Mouse (Mus musculus) thymus, postnatal 10 days (tissue): ENCODE data around the gene Hpse2.

ENCODE experiments used
- DNase-seq, 2 experiments: peaks; one replicate each; pipeline ENCODE4 v3.0.0; 2021; ENCODE audit warnings: low spot score in 2 of 2

Hpse2 gene

DNA sequence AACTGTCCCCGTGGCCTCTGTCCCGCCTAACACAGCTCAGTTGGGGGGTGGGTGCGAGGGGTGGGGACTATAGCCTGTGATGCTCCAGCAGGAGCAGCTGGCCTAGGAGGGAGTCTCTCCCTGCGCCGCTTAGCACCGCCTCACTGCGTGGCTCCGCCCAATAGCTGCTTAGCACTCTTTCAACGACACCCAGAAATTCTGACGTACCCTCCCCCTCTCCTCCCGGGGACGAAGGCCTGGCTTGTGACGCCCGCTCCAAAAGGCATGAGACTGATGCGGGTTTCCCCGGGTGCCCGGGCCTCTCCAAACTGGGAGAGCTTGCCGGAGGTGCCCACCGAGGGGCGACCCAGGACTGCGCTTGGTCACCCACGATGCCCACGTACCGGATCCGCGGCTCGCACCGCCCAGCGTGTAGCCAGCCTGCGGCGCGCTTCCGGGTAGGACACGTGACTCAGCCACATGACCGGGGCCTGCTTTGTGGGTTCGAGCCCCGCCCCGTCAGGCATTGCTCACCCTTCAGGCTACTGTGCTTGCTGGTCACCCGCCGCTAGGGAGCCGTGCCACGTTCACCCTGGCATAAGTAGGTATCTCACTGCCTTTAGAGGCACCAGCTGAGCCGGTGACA is 608.5 kb downstream of the Hpse2 start, which contains the start of gene Hps1:
Gene Hps1, minus strand, starts transcription at position 448 of the 625 bp plus-strand sequence.
- peak; percentile 82 to 88 for DNase-seq

DNA sequence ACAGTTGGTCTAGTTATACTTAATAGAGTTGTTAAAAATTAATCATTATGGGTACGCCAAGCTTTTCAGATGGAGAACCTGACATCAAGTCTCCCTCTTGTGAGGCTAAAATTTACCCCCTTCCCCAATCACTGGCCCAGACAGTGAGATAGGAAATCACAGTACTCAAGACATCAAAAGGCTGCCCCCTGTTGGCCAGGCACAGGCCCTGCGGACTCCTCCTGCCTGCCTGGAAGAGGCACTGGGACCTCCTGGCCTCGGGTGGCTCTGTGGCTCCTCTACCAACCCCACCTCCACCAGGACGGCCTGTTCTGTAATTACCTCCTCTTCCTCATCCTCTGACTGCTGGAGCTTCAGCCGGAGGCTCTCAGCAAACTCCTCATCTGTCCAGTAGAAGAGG is 610.4 kb downstream of the Hpse2 start:
- DNase-seq, result peak; percentile 37 to 65

DNA sequence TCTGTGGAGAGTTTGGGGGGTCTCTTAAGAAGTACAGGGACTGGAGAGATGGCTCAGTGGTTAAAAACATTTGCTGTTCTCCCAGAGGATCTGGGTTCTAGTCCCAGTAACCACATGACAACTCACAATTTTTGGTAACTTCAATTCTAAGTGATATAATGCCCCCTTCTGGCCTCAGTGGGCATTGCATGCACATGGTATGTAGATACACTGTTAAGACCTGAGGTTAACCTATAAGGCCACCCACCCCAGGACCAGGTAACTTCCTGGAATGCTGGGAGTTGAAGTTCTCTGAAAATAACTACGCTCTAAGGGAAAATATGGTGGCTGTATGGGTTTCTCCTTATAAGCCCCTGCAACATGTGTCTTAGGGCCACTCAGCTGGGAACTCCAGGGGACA is 611.3 kb downstream of the Hpse2 start:
- DNase-seq, result peak in 1 of 2 experiments; percentile 26

DNA sequence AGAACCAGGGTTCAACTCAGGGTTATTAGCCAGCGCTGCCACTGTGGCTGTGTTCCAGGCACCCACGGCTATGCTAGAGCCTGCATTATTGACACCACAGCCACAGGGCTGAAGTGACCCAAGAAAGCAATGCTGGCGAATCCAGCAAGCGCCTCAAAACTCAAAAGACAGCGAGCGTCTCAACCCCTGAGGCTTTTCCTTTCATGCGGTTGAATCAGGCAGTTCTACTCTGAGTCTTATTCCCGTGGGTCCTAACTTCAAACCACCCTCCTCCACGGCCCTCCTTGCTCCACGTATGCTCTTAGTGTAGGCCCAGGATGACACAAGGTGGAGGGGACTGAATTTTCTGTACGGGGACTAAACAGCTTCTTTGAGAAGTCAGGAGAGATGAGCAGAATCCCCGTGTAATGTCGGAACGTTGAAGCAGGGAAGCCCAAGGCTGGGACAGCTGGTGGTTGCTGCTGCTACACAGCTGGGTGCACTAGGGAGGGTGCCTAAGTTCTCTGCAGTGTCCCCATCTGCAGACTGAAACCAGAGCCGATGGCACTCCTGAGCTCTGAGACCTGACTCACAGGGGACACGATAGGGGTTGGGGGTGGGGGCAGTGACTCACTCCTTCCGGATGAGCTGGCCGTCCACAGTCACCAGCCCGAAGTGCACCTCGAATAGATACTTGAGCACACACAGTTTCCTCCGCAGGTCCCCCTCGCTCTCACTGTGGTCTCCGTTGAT is 617.8 kb downstream of the Hpse2 start:
- no peak for DNase-seq

DNA sequence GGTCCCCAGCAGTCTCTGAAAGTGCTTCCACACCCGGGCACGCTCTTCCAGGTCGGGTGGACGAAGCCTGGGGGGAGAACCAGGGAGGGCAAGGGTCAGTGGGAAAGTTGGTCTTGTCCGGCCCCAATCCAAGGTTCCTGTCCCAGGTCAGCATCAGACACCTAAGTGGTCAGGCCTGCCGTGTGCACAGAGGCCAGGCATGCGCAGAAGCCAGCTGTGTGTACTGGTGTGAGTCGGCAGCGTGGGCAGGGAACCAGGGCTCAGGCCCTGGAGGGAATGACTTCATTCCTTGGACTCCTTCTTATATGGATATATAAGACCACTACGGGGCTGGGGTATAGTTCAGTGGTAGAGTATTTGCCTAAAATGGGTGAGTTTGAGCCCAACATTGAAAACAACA is 618.5 kb downstream of the Hpse2 start:
- DNase-seq, result no peak

DNA sequence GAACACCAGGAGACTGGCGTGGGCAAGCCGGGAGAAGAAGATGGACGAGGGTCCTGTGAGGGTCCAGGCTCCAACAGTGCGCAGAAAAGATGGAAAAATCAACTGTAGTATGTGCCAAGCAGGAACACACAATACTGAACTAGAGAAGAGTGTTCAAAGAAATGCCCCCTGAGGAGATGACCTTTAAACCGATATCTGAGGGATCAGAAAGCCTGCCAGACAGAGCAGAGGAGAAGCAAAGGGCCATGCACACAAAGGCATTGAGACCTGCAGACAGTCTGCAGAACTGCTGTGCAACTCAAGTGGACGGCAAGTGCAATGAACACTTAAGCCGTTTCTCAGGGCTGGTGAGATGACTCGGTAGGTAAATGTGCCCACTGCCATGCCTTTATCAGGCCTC is 620.8 kb downstream of the Hpse2 start:
- DNase-seq, result no peak

DNA sequence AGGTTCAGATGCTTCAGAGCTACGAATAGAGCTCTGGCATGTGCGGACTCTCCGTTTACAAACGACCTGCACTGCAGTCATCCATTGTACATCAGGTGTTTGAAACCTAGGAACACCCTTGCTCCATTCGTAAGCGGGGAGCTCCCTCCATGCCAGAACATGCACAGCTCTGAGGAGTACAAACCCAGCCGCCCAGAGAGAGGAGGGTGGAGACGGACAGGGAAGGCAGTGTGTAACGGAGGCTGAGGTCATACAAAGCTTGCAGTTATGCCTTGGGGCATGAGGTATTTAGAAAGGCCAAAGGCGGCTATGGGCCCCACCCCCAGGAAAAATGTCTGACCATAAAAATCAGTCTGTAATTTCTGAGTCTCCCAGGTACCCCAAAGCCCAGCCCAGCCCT is 623.8 kb downstream of the Hpse2 start:
- DNase-seq, result no peak

DNA sequence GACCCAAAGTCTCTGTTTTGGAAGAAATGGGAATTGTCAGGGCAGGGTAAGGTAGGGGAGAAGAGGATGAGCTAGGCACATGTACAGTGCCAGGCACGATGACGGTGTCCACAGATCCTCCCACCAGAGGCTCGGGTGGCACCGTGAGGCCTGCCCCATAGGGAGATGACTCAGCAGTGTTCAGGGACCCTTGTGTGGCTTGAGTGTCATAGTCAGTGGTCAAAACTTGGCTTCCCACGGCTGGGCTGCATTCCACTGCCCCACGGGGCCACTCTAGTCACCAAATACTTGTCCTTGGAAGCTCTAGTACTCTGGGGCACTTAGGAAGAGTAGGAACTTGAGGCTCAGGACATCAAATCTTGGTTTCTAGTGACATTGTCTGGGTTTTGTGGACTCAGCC is 631.5 kb downstream of the Hpse2 start:
- DNase-seq, result no peak

DNA sequence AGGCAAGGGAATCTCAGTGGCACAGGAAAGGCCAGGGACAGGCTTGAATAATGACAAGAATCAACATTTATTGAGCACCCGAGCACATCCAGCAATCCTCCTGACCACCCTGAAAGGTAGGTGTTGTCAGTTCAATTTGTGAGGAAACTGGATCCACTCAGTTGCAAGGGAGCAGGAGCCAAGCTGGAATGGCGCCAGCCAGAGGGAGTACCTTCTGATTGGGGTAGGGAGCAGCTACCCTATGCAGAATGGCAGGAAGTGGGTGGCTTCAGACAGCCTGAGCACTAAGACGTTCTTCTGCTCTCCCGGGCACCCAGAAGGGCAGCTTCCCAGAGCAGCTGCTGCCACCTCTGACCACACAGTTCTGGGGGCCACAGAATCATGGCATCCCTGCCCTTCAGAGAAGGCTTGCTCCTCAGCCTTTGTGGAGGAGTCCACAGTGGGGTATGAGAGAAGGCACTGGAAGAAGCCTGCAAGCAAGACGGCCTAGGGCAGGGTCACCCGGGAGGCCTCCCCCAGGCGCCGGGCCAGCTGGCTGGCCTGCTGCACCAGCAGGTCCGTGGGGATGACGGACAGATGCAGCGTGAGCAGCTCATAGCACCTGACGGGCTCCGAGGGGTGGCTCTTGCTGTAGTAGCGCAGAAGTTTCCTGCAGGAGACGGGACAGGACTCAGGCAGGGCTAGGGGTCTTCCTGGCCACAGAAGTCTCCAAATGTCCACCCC is 632.8 kb downstream of the Hpse2 start:
- no peak for DNase-seq

DNA sequence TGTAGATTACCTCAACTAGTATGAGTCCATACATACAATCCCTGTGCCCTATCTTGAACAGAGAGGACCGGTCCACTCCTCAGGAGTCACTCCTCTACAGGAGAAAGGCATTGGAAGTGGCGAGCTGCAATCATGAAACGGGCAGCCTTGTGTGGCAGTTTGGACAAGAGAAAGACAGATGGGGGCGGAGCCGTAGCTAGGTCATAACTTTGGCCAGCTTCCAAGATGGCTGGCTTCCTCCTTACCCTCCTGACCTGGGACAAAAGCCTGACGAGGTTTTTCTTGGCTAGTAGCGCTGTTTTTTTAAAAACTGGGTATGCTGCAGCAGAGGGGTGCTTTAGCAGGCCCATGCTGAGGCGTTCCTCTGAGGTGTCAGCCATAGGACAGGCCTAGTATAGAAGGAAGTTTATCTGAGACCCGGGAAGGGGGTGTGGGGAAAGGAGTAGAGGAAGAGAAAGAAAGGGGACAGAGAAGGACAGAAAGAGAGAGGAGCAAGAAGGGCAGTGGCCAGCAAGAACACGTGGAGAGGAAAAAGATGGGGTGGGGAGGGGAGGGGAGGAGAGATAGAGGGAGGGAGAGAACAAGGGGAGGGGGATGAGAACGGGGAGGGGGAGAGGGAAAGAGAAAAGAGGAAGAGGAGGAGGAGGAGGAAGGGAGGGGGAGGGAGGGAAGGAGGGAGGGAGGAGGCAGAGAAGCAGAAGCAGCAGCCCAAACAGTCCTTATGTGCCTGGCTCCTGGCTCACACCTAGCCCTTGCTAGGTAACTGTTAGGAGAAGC is 634.8 kb downstream of the Hpse2 start:
- DNase-seq, result no peak

DNA sequence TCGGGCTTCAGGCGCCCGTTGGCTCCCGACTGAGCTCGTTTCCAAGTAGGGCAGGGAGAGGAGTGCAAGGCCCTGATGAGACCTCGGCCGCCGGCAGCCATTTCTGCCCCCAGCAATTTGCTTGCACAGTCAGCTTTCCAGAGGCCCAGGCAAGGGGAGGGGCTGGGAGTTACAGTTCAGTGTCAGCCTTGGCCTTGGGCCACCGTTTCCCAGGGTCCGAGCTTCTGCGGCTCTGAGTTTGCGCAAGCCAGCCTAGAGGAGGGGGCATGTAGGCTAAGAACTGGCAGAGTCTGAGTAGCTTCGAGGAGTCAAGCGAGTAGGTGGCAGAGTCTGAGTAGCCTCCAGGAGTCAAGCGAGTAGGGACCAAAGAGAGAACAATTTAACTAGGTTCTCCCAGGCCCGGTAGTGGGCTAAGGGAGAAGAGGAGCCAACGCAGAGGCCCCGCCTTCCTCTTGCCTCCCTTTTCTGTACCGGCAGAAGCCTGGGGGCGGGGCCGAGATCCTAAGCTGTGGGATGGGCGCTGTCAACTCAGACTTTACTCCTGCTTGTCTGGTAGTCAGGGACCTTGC is 635.7 kb downstream of the Hpse2 start, which contains the start of gene Pyroxd2:
Gene Pyroxd2, minus strand, starts transcription at position 413 of the 569 bp plus-strand sequence.
- DNase-seq, result no peak

DNA sequence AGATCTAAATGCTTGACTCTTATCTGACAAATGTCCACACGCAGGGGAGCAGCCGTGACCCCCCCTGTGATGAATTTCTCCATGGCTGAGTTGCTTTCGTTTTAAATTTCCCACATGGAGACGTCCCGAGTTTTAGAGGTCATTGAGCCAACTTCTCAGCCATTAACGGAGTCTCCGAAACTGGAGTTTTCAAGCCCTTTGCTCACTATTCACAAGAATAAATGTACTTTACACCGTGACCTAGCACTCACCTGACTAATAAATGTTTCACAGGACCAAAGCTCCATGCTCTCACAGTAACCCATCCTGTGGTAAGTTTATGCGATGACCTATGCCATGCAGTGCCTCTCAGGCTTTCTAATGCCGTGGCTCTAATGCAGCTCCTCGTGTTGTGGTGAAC is 638.0 kb downstream of the Hpse2 start:
- DNase-seq, result no peak

DNA sequence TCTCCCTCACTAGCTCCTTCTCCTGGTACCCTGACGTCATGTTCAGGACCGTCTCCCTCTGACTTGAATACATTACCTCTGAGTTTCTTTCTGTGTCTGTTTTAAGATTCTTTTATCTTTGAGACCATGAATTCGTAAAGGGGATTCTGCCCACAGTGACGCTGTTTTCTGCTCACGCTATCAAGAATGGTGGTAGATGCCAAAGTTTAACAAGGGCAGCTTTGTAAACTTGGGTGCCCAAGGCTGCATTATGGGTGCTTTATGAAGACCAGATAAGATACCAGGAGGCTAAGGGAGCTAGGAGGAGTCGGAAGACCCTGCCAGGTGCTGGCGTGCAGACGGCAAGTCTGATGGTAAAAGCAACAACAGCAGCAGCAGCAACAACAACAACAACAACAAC is 641.5 kb downstream of the Hpse2 start:
- no peak for DNase-seq

DNA sequence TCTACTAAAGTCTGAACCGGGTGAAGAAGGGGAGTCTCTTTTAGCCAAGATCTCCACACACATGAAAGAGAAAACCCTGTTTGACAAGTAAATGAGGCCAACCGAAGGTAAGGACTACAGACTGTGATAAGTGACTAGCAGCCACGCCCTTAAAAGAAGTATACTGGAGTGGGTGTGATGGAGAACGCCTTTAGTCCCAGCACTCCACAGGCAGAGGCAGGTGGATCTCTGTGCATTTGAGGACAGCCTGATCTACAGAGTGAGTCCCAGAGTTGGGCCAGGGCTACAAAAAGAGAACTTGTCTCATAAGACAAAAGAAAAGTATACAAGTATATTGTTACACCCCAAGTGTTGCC is 642.3 kb downstream of the Hpse2 start:
- DNase-seq, result no peak

DNA sequence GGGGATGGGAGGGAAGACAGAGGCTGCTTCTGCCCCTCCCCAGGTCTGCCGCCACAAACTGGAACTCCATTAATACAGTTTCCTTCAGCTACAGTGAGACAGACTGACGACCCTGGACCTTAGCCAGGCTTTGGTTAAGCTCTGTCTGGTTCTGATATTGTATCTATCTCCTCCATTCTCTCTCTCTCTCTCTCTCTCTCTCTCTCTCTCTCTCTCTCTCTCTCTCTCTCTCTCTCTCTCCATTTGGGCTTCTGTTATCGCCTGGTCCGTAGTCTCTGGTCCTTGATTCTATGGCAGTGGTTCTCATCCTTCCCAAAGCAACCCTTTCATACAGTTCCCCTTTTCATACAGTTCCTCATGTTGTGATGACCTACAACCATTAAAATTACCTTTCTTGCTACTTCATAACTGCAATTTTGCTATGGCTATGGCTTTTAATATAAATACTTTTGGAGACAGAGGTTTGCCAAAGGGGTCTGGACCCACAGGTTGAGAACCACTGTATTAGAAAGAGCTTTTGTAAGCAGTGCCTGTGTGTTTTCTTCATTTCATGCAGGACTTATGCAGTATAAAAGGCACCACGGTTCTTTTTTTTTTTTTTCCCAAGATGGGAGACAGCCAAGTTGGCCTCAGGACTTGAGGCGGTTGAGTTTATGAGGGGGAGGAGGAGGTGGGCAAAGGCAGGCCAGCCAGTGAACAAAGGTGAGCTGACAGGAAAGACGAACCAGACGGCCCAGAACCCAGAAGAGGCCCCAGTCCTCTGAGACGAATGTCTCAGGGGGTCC is 642.9 kb downstream of the Hpse2 start:
- DNase-seq, result no peak

DNA sequence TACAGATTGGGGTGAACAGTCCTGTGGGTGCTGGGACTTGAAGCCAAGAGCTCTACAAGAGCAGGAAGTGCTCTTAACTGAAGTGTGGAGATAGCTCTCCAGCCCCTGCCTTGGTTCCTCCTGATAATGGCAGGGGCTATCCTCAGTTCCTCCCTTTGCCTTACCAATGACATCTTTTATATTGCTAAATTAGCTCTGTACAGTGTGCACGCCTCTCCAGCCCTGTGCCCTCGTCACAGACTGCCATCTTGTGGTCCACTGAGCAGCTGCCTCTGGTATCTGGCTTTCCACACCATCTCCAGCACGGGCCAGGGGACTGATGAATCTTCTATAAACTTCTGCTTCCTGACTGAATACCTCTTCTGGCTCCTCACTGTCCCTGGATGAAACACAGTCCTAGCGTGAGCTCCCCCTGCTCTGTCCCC is 644.0 kb downstream of the Hpse2 start:
- no peak for DNase-seq

DNA sequence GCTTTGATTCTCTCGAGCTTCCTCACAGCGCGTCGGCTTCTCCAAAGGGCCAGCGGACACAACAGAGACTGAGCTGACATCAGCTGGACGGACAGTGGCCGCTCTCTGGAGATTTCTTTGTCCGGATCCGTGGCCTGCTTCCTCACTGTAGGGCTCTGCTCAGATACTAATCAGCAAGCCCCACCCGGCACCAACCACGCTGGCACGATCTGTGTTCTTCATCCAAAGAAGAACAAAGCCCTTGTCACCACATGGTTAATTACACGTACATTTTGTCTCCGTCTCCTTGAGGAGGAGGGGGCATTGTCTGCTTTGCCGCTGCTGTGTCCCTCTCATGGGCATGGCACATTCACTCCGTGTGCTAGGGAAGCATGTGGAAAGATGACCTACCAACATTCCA is 644.9 kb downstream of the Hpse2 start:
- DNase-seq, result no peak

DNA sequence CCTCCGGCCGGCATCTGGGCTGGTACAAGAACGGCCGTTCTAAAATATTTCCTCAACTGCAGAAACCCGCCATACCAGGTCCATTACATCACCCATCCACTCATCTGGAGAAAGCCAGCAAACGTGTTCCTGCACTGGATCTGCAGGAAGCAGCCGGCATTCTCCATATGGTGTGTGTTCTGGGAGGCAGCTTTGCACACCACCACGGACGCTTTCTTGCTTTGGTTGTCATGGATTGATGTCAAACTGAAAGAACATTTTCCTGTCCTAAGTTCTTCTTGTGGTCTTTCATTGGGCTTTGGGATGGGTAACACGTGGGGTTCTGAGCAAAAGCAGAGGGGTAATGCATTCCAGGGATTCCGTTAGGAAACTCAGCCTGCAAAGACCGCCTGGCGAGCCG is 646.3 kb downstream of the Hpse2 start:
- no peak for DNase-seq

DNA sequence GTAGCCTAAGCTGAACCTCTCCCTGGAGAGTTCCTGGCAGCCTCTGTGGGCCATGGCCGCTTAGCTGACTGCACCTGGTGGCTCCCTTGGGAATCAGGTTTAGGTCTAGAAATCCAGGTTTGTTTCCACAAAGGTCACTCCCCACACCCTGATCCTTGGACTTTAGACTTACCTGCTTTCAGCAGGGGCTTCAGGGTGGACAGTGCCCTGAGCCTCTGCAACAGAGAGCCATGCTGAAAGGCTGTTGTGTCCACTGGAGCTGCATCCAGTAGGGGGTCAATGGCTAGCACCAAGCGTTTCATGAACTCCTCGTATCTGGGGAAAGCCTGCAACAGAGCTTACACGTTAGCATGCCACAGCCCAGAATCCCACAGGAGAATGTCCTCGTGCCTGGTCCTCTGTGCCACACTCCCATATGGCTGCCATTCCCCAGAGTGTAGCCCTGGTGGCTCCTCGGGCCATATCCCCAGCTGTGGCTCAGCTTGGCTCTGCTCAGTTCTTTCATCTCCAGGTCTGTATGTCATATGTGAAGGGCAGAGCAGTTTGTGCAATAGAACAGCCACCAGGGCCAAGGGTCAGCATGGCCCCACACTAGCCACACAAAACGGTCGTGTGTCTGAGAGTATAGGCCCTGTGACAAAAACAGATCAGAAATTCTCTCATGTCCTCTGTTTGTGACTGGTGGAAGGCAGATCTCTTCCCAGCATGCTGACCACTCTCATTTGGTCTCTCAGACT is 647.8 kb downstream of the Hpse2 start:
- no peak for DNase-seq

DNA sequence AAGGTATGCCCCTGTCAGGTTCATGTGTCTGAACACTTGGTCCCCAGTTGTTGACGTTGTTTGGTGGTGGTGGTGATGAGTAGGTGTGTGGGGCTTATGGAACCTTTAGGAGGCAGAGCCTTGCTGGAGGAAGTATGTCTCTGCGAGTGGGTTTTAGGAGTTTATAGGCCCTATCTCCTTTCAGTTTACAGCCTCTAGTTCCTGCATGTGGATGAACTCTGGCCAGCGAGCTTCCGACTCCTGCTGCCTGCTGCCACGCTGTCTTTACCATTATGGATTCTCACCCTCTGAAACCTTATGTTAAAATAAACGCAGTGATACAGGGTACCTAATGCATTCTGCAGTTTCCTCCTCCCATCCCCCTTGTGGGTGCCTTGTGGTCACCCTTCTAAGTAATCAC is 648.4 kb downstream of the Hpse2 start:
- no peak for DNase-seq
